Comparison of ENCODE assay signal across 9 mouse cellular contexts in genomic region chr3:118435248-118435647, GRCm38 (mm10).
DNase-seq lines count a peak whose midpoint lies in the region; ATAC-seq and TF ChIP-seq lines count a peak whose summit lies in the region.
"Had no signal": no experiment of that assay in that cellular context is flagged by ENCODE, and none has a peak within 500 bp of the region (broad histone marks: within the 10 kb centered on the region; RNA-seq: fewer than 3 reads in every experiment).

No protein-coding gene starts in this region.

- no peaks in the 10 kb centered on the region for H3K9me3 ChIP-seq in lung, embryonic 14.5 days (ENCODE audit: low read depth, low read length)
- H3K9me3 ChIP-seq in forebrain, embryonic 14.5 days (replicated peaks; ENCODE audit: control insufficient read depth, low read length) = no peaks in the 10 kb centered on the region
- H3K9me3 ChIP-seq in limb, embryonic 10.5 days (replicated peaks) = no peaks in the 10 kb centered on the region
- no peaks in the 10 kb centered on the region for H3K9me3 ChIP-seq in stomach, embryonic 14.5 days (ENCODE audit: control insufficient read depth, low read depth, low read length)

- peaks cover 44% of the 10 kb centered on the region for H3K27me3 ChIP-seq in lung, embryonic 14.5 days (ENCODE audit: insufficient read depth, low read length)
- H3K27me3 ChIP-seq in forebrain, embryonic 14.5 days (replicated peaks; ENCODE audit: control insufficient read depth, insufficient read depth, low read length) = no peaks in the 10 kb centered on the region
- H3K27me3 ChIP-seq in limb, embryonic 10.5 days (ENCODE audit: low read depth, poor library complexity, severe bottlenecking) = peaks cover 68% of the 10 kb centered on the region
- peaks cover 11% of the 10 kb centered on the region for H3K27me3 ChIP-seq in stomach, embryonic 14.5 days (ENCODE audit: control insufficient read depth, insufficient read depth, low read length)

- peak overlapping the region; percentile 73; the same call in 1 of the 2 replicates for H3K4me2 ChIP-seq in lung, embryonic 14.5 days
- peak overlapping the region; percentile 95 for H3K4me2 ChIP-seq in forebrain, embryonic 14.5 days (ENCODE audit: low read length)
- H3K4me2 ChIP-seq in stomach, embryonic 14.5 days (replicated peaks; ENCODE audit: low read depth, low read length) = peak overlapping the region; percentile 66

- intact Hi-C loops in left cerebral cortex, postnatal 25 days (cut with DNase I) = loop anchor here (10.0 kb wide), 1 partner anchor 580 kb away; no protein-coding TSS in a partner anchor

- no peak overlapping the region for H3K27ac ChIP-seq in lung, embryonic 14.5 days (ENCODE audit: low read depth)
- H3K27ac ChIP-seq in forebrain, embryonic 14.5 days (ENCODE audit: low read depth, low read length) = peak overlapping the region; percentile 35
- H3K27ac ChIP-seq in limb, embryonic 10.5 days = no peak overlapping the region
- H3K27ac ChIP-seq in stomach, embryonic 14.5 days (ENCODE audit: low read length) = no peak overlapping the region
- H3K27ac ChIP-seq: macrophage had no signal

- DNase-seq in lung, embryonic 14.5 days = no peak
- no peak for DNase-seq in lung, adult 18-20 months
- no peak for DNase-seq in forebrain, embryonic 14.5 days (ENCODE audit: low spot score)
- no peak for DNase-seq in limb, embryonic 10.5 days (ENCODE audit: low spot score)
- no peak for DNase-seq in gastrocnemius, adult 8-10 months (ENCODE audit: low spot score in 2 of 2)
- DNase-seq in left cerebral cortex, postnatal 25 days (ENCODE audit: low spot score in 2 of 2) = no peak

- H3K4me3 ChIP-seq in lung, embryonic 14.5 days (ENCODE audit: low read depth, low read length) = peak overlapping the region; percentile 37; the same call in 1 of the 2 replicates
- peak overlapping the region; percentile 41 for H3K4me3 ChIP-seq in forebrain, embryonic 14.5 days (ENCODE audit: low read depth, low read length)
- peak overlapping the region; percentile 58 for H3K4me3 ChIP-seq in limb, embryonic 10.5 days
- H3K4me3 ChIP-seq in stomach, embryonic 14.5 days (ENCODE audit: low read depth, low read length) = 0 out of 2 replicates have a peak overlapping the region, but pooled peaks have one; percentile 26

- H3K36me3 ChIP-seq in lung, embryonic 14.5 days (ENCODE audit: insufficient read depth) = no peaks in the 10 kb centered on the region
- no peaks in the 10 kb centered on the region for H3K36me3 ChIP-seq in forebrain, embryonic 14.5 days (ENCODE audit: control insufficient read depth, insufficient read depth, low read length)
- H3K36me3 ChIP-seq in limb, embryonic 10.5 days = no peaks in the 10 kb centered on the region
- H3K36me3 ChIP-seq in stomach, embryonic 14.5 days (ENCODE audit: control insufficient read depth, insufficient read depth, low read length) = no peaks in the 10 kb centered on the region

- WGBS in lung, embryonic 14.5 days = 11% methylated on average over 9 of the region's 9 CpGs
- WGBS in forebrain, embryonic 14.5 days = 10% methylated on average over 9 of the region's 9 CpGs
- 6% methylated on average over 9 of the region's 9 CpGs for WGBS in limb, embryonic 10.5 days
- WGBS in stomach, embryonic 14.5 days = 10% methylated on average over 9 of the region's 9 CpGs

- TF ChIP-seq CTCF in lung, embryonic 14.5 days (IDR thresholded peaks at IDR 0.05; ENCODE audit: low read depth) = no peak

- 0 out of 2 replicates have a peak, but pooled peaks cover 2% of the 10 kb centered on the region for H3K4me1 ChIP-seq in lung, embryonic 14.5 days (ENCODE audit: insufficient read depth)
- H3K4me1 ChIP-seq in forebrain, embryonic 14.5 days (ENCODE audit: control insufficient read depth, insufficient read depth, low read length) = peaks cover 4% of the 10 kb centered on the region; the same call in 1 of the 2 replicates
- peaks cover 33% of the 10 kb centered on the region for H3K4me1 ChIP-seq in limb, embryonic 10.5 days
- peaks cover 10% of the 10 kb centered on the region; the same call in 1 of the 2 replicates for H3K4me1 ChIP-seq in stomach, embryonic 14.5 days (ENCODE audit: control insufficient read depth, insufficient read depth, low read length)

- no peak for ATAC-seq in lung, embryonic 14.5 days (ENCODE audit: insufficient read depth)
- no peak for ATAC-seq in forebrain, embryonic 14.5 days
- ATAC-seq in stomach, embryonic 14.5 days (ENCODE audit: insufficient number of reproducible peaks, insufficient read depth, low FRiP score, low read depth) = no peak
- ATAC-seq in inflammation-experienced regulatory T-cells, adult 6 months = no peak

- no peak overlapping the region for H3K9ac ChIP-seq in lung, embryonic 14.5 days
- peak overlapping the region; percentile 70 for H3K9ac ChIP-seq in forebrain, embryonic 14.5 days (ENCODE audit: low read length)
- H3K9ac ChIP-seq in stomach, embryonic 14.5 days (replicated peaks; ENCODE audit: low read depth, low read length) = no peak overlapping the region
